Mouse (Mus musculus) neural tube, embryonic 11.5 days (tissue): ENCODE measurements around the gene Prkcd. TPM values are rescaled to one million over a fixed set of nuclear protein-coding genes. Genes with fewer than 3 reads are reported as not detected.
"Not testable (repeated sequence)": the region's sequence is repeated elsewhere in the genome, so short reads cannot be mapped to it uniquely, and the experiment has no call there.

ENCODE experiments used
- ATAC-seq: fragments of 200-750 bp; cut with Nextera tagmentation; 2 replicates; pipeline ENCODE4 v1.8.0; 2017; ENCODE audit warnings: moderate number of reproducible peaks, mild to moderate bottlenecking, moderate TSS enrichment, moderate library complexity; ENCODE audit not compliant: insufficient read depth, low FRiP score, low TSS enrichment
- DNase-seq: peaks from one replicate; pipeline ENCODE4 v3.0.0-alpha.2; 2015; ENCODE audit warnings: low spot score
- H3K27ac ChIP-seq: fragments of 300-500 bp; sonication (generic); 2 replicates; pipeline ENCODE4 v1.5.1; 2014; ENCODE audit warnings: low read depth, mild to moderate bottlenecking, low read length
- H3K27me3 ChIP-seq: fragments of 300-500 bp; sonication (generic); 2 replicates; pipeline ENCODE4 v1.6.1; 2014; ENCODE audit warnings: mild to moderate bottlenecking, low read length, mixed read lengths; ENCODE audit not compliant: control insufficient read depth, insufficient read depth
- H3K36me3 ChIP-seq: fragments of 300-500 bp; sonication (generic); 2 replicates; pipeline ENCODE4 v1.6.1; 2014; ENCODE audit warnings: mild to moderate bottlenecking, low read length, moderate library complexity, mixed read lengths; ENCODE audit not compliant: control insufficient read depth, insufficient read depth
- H3K4me1 ChIP-seq: fragments of 300-500 bp; sonication (generic); 2 replicates; pipeline ENCODE4 v1.6.1; 2014; ENCODE audit warnings: low read length, mixed read lengths; ENCODE audit not compliant: control insufficient read depth, insufficient read depth
- H3K4me2 ChIP-seq: fragments of 300-500 bp; sonication (generic); 2 replicates; pipeline ENCODE4 v1.6.1; 2014; ENCODE audit warnings: low read depth, mild to moderate bottlenecking, moderate library complexity
- H3K4me3 ChIP-seq: fragments of 300-500 bp; sonication (generic); 2 replicates; pipeline ENCODE4 v1.5.1; 2014; ENCODE audit warnings: low read depth, low read length
- H3K9ac ChIP-seq: fragments of 300-500 bp; sonication (generic); 2 replicates; pipeline ENCODE4 v1.6.1; 2014; ENCODE audit warnings: mild to moderate bottlenecking, low read length
- H3K9me3 ChIP-seq: fragments of 300-500 bp; sonication (generic); 2 replicates; pipeline ENCODE4 v1.6.1; 2016; ENCODE audit warnings: low read length; ENCODE audit not compliant: control insufficient read depth
- WGBS: fragments of 180-500 bp; shearing (Covaris S2); extraction: QIAGEN DNeasy Blood & Tissue Kit; methylation state at CpG from one replicate; pipeline ENCODE4 v1.1.7; 2014; 5-methylcytosine and 5-hydroxymethylcytosine counted together
- polyA plus RNA-seq: library from polyadenylated mRNA; unstranded; fragments of >200 nt; fragmentation: Nextera tagmentation; extraction: Ambion mirVana; gene quantifications from 2 replicates; pipeline ENCODE4 v1.2.1, GENCODE M21; 2014

Gene Prkcd
- polyA plus RNA-seq, 1 experiment from 2014 or later: 36.4 TPM

DNA sequence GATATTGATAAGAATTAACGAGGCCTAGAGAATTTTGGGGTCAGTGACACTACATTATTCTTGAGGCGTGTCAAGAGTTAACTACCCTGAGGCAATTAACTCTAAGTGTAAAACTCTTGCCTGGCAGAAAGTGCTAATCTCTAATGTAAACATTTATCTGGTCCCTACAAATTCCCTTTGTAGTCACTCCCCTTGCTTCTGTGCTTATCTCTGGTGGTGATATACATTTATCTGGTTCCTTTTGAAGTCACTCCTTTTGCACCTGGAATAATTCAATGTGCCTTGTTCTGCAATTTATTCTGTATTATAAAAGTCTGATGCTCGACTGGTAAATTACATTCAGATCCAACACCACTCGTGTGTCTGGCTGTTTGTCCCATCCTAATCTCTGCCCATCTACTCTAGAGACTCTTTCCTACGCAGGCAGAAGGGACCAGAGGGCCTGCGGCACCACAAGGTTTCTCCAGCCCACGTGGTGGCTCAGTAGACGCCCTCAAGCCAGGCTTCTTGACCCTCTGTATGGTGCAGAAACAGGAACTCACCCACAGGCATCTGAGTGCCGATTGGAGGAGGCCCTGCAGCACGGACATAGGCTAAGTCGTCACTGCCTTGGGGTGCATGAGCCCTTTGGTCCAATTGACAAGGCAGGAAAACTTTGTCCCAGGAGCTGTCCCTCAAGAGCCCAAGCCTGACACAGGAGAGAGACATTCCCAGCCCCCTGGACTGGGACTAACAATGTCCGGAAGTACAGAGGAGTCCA, 48.5 kb downstream of the Prkcd start:
- H3K4me1 ChIP-seq, H3K36me3 ChIP-seq, ATAC-seq, DNase-seq, H3K27ac ChIP-seq, H3K27me3 ChIP-seq, H3K4me2 ChIP-seq, H3K9me3 ChIP-seq, H3K9ac ChIP-seq, H3K4me3 ChIP-seq: not testable (repeated sequence)
- 43% methylated on average over 10 of the region's 12 CpGs for WGBS

DNA sequence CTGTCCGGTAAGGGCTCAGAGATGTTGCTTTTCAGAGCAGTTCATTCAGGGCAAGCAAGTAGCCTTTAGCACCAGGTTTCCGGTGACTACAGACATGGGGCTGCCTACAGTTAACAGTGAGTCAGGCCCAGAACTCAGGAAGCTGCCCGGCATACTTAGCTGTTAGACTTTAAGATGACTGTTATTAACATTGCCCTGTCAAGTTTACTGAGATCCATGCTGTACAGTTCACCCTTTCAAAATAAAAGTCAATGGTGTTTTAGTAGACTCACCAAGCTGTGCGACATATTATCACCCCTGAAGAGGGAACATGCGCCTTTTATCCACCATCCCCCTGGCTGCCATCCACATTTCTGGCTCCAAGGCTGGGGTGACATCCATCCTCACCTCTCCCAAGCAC, 49.8 kb downstream of the Prkcd start:
- WGBS: 78% methylated on average over 5 of the region's 5 CpGs
- H3K36me3 ChIP-seq: 0 out of 2 replicates have a peak, but pooled peaks cover 4% of the 10 kb centered on the region

GRCm38 (mm10) chr14:30575791-30576190, 50.2 kb downstream of the Prkcd start:
- H3K27ac ChIP-seq: no peak overlapping the region
- H3K36me3 ChIP-seq: 0 out of 2 replicates have a peak, but pooled peaks cover 8% of the 10 kb centered on the region
- H3K4me1 ChIP-seq: no peaks in the 10 kb centered on the region
- no peaks in the 10 kb centered on the region for H3K27me3 ChIP-seq
- WGBS: 83% methylated on average over 7 of the region's 7 CpGs
- H3K9ac ChIP-seq: no peak overlapping the region
- no peak overlapping the region for H3K4me2 ChIP-seq
- no peak overlapping the region for H3K4me3 ChIP-seq
- ATAC-seq (no peak), DNase-seq (no peak)
- H3K9me3 ChIP-seq: no peaks in the 10 kb centered on the region

More for the DNA sequence above, 49.8 kb downstream of the Prkcd start:
- Histone ChIP-seq H3K9ac (no peak overlapping the region), H3K4me2 (no peak overlapping the region), H3K27me3 (no peaks in the 10 kb centered on the region), H3K4me1 (no peaks in the 10 kb centered on the region), H3K9me3 (no peaks in the 10 kb centered on the region), H3K27ac (no peak overlapping the region), H3K4me3 (no peak overlapping the region)
- no peak for ATAC-seq
- no peak for DNase-seq

DNA sequence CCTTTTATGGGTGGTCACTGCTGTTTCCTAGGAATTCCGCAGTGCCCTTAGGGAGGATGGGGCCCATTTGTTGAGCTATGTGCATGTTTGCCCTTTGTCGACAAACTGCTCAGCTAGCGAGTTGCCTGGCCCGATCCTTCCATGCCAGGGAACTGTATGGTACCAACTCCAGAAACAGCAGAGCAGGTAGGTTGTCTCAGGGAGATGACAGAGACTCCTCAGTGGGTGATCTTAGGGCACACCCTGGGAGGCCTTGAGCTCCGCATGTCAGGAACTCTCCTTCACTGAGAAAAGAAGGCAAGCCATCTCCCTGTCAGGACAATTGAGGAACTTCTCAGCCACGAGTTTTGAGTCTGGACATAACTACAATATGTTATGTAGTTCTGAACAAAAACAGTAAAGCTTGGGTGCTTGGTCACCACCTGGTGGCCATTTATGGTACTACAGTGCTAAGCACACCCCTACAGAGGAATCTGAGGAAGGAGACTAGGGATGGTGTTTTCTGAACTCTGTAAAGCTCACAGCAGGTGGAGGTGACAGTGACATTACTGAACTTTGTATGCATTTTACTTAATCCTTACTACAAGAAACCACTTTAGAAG, 51.9 kb downstream of the Prkcd start:
- Histone ChIP-seq H3K4me2 (no peak overlapping the region), H3K36me3 (peaks cover 11% of the 10 kb centered on the region), H3K9me3 (no peaks in the 10 kb centered on the region), H3K27me3 (no peaks in the 10 kb centered on the region), H3K9ac (no peak overlapping the region), H3K4me1 (no peaks in the 10 kb centered on the region), H3K4me3 (no peak overlapping the region), H3K27ac (no peak overlapping the region)
- ATAC-seq: no peak
- peak; percentile 72 for DNase-seq
- 78% methylated on average over 6 of the region's 6 CpGs for WGBS

GRCm38 (mm10) chr14:30573235-30573634, 52.8 kb downstream of the Prkcd start:
- Histone ChIP-seq H3K4me1 (no peaks in the 10 kb centered on the region), H3K4me2 (no peak overlapping the region), H3K9me3 (no peaks in the 10 kb centered on the region), H3K4me3 (no peak overlapping the region), H3K27ac (no peak overlapping the region), H3K9ac (no peak overlapping the region), H3K27me3 (no peaks in the 10 kb centered on the region), H3K36me3 (peaks cover 18% of the 10 kb centered on the region)
- WGBS: 87% methylated on average over 8 of the region's 8 CpGs
- no peak for DNase-seq
- no peak for ATAC-seq

DNA sequence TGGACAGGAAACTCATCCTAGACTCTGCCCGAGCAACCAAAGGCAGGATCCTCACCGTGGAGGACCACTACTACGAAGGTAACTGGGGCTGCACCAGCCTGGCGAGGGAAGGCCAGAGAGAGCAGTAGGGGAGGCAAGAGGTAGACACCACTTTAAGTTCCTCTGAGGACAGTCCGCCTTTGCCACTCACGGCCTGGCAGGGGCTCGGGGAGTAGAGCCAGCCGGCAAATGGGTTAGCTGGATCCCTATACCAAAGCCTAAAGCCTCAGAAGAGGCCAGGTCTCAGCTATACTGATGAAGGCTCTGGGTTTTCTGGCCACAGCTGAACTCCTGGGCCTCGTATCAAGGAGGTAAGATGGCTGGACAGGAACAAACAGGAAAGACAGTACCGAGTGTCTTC, 53.8 kb downstream of the Prkcd start:
- H3K27ac ChIP-seq: no peak overlapping the region
- DNase-seq (no peak), ATAC-seq (no peak)
- H3K4me2 ChIP-seq: no peak overlapping the region
- 90% methylated on average over 10 of the region's 10 CpGs for WGBS
- H3K27me3 ChIP-seq: no peaks in the 10 kb centered on the region
- H3K4me1 ChIP-seq: no peaks in the 10 kb centered on the region
- no peak overlapping the region for H3K9ac ChIP-seq
- no peaks in the 10 kb centered on the region for H3K9me3 ChIP-seq
- H3K36me3 ChIP-seq: peaks cover 23% of the 10 kb centered on the region
- H3K4me3 ChIP-seq: no peak overlapping the region

- DNase-seq (no peak), ATAC-seq (no peak)
- Histone ChIP-seq H3K9me3 (no peaks in the 10 kb centered on the region), H3K36me3 (peaks cover 30% of the 10 kb centered on the region), H3K27ac (no peak overlapping the region), H3K9ac (no peak overlapping the region), H3K27me3 (no peaks in the 10 kb centered on the region), H3K4me3 (no peak overlapping the region), H3K4me2 (no peak overlapping the region), H3K4me1 (no peaks in the 10 kb centered on the region)
- 95% methylated on average over 9 of the region's 9 CpGs for WGBS
These were observed 55.7 kb downstream of the Prkcd start for GRCm38 (mm10) chr14:30570303-30570702.

DNA sequence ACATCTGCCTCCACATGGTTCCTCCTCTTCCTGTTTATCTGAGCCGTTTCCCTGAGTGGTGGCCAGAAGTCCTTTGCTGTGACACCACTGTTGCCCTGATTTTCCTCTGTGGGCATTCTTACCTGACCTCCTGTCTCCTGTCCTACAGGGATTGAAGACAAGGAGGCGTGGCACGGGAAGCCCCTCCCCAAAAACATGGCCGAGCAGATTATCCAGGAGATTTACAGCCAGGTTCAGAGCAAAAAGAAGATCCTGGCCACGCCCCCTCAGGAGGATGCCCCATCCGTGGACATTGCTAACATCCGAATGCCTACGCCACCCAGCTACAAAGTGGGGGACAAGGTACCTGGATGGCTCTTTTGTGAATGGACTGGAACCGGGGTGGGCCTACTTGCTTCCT, 58.0 kb downstream of the Prkcd start:
- H3K36me3 ChIP-seq: peaks cover 33% of the 10 kb centered on the region
- no peak overlapping the region for H3K9ac ChIP-seq
- ATAC-seq (no peak), DNase-seq (no peak)
- H3K4me3 ChIP-seq: no peak overlapping the region
- no peaks in the 10 kb centered on the region for H3K9me3 ChIP-seq
- 89% methylated on average over 9 of the region's 9 CpGs for WGBS
- no peaks in the 10 kb centered on the region for H3K4me1 ChIP-seq
- no peak overlapping the region for H3K4me2 ChIP-seq
- H3K27me3 ChIP-seq: no peaks in the 10 kb centered on the region
- H3K27ac ChIP-seq: no peak overlapping the region

DNA sequence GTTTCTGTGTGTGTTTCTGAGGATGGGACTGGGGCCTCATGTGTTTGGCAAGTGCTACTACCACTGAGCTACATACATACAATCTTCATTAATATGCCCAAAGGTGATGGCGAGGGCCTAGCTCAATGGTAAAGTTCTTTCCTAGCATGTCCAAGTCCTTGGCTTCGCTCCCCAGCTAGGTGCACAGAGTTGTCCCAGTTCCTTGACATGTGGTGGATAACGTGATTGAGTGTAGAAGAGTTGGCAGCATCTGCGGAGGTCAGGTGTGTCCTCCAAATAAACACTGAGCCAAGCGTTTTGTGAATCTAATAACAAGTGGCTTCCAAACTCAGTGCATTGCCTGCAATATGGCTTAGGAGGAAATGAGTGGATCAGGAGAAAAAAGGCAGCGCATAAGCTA, 59.7 kb downstream of the Prkcd start:
- no peaks in the 10 kb centered on the region for H3K4me1 ChIP-seq
- H3K27ac ChIP-seq: no peak overlapping the region
- 96% methylated on average over 6 of the region's 6 CpGs for WGBS
- no peak overlapping the region for H3K4me3 ChIP-seq
- no peak for ATAC-seq
- no peak overlapping the region for H3K9ac ChIP-seq
- H3K36me3 ChIP-seq: peaks cover 31% of the 10 kb centered on the region
- H3K4me2 ChIP-seq: no peak overlapping the region
- no peaks in the 10 kb centered on the region for H3K9me3 ChIP-seq
- H3K27me3 ChIP-seq: no peaks in the 10 kb centered on the region
- no peak for DNase-seq
